ENCODE assay signal across 20 mouse cellular contexts in the genomic region with DNA sequence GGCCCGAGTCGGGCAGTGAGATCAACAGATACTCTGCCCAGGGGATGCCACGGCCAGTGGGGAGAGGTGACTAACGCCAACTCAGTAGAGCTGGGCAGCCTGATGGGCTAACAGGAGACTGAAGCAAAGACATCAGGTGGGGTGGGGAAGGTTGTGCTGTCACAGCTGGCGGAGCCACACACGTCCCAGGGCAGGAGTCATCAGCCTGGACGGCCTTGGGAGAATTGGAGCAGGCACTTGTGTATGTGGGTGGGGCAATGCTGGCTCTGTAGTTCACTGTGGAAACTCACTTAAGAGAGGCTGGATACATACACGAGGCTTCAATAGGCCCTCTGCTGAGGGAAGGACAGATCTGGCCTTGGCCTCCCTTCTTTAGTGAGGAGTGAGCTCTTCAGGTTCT. TPM values are rescaled to one million over a fixed set of nuclear protein-coding genes. Genes with fewer than 3 reads are reported as not detected.
A peak's percentile ranks its signal among the peaks of the same experiment; 100 is the strongest.
DNase-seq lines count a peak whose midpoint lies in the region; ATAC-seq and TF ChIP-seq lines count a peak whose summit lies in the region.
"Had no signal": no experiment of that assay in that cellular context is flagged by ENCODE, and none has a peak within 500 bp of the region (broad histone marks: within the 10 kb centered on the region; RNA-seq: fewer than 3 reads in every experiment).

No protein-coding gene starts in this region.

- no peak for ATAC-seq in cerebellum, adult (ENCODE audit: insufficient number of reproducible peaks, low FRiP score, low TSS enrichment)

- peaks cover 30% of the 10 kb centered on the region; the same call in 1 of the 2 replicates for H3K4me1 ChIP-seq in spleen, adult 2 months (ENCODE audit: control insufficient read depth, insufficient read depth, insufficient read length)

- DNase-seq in cerebellum, adult 11-12 months: peak; percentile 28
- DNase-seq in spleen, adult 2 months (ENCODE audit: low read depth in 1 of 2, low spot score in 2 of 2): no peak
- DNase-seq in spleen, postnatal 10 days (ENCODE audit: low spot score in 2 of 2): no peak
- peak; percentile 42 for DNase-seq in adrenal gland, postnatal 25 days
- no peak for DNase-seq in left cerebral cortex, adult 2 months (ENCODE audit: extremely low spot score in 1 of 2, low spot score in 2 of 2)
- DNase-seq in left cerebral cortex, postnatal 36 days (ENCODE audit: low spot score in 2 of 2): no peak
- DNase-seq: cerebellum, postnatal 25 days; gastrocnemius, postnatal 10 days; heart, postnatal 14 days; kidney, adult 2 months; kidney, postnatal 10 days; right cerebral cortex, postnatal 4 days had no signal

- H3K27ac ChIP-seq in spleen, adult 2 months (ENCODE audit: insufficient read depth, low read length): peak overlapping the region; percentile 79
- H3K27ac ChIP-seq in left cerebral cortex, adult 2 months: no peak overlapping the region
- H3K27ac ChIP-seq: forebrain, embryonic 13.5 days; hindbrain, embryonic 10.5 days; intestine, embryonic 15.5 days; limb, embryonic 13.5 days; midbrain, embryonic 12.5 days; neural tube, embryonic 13.5 days had no signal

- intact Hi-C loops in left cerebral cortex, adult 2 months (cut with DNase I): no loop called here
- intact Hi-C loops in left cerebral cortex, postnatal 36 days (cut with DNase I): loop anchor here (5.0 kb wide), 1 partner anchor 134 kb away; no protein-coding TSS in a partner anchor

- no peak overlapping the region for H3K4me3 ChIP-seq in spleen, adult 2 months (ENCODE audit: extremely low read depth, insufficient read depth, insufficient read length)
- no peak overlapping the region for H3K4me3 ChIP-seq in left cerebral cortex, adult 2 months
- H3K4me3 ChIP-seq: forebrain, embryonic 13.5 days; hindbrain, embryonic 10.5 days; intestine, embryonic 15.5 days; limb, embryonic 13.5 days; midbrain, embryonic 12.5 days; neural tube, embryonic 13.5 days had no signal

- no peak for TF ChIP-seq POLR2A in spleen, adult 2 months (IDR thresholded peaks at IDR 0.05; ENCODE audit: low read depth, low read length)

- peaks cover 9% of the 10 kb centered on the region for H3K36me3 ChIP-seq in spleen, adult 2 months (ENCODE audit: control insufficient read depth, insufficient read depth, low read length)

- 50% methylated on average over 8 of the region's 8 CpGs for WGBS in spleen, adult 2 months

- TF ChIP-seq CTCF in spleen, adult 2 months (IDR thresholded peaks at IDR 0.05; ENCODE audit: extremely low read depth, insufficient read depth, insufficient read length, insufficient replicate concordance): no peak
- no peak for TF ChIP-seq CTCF in left cerebral cortex, adult 2 months (IDR thresholded peaks at IDR 0.05)

- H3K27me3 ChIP-seq in spleen, adult 2 months (ENCODE audit: control insufficient read depth, insufficient read depth, low read length): no peaks in the 10 kb centered on the region
- H3K27me3 ChIP-seq: CH12.LX; forebrain, embryonic 13.5 days; intestine, embryonic 15.5 days; limb, embryonic 13.5 days; midbrain, embryonic 12.5 days; neural tube, embryonic 13.5 days had no signal

RNA-seq across cellular contexts. Expression of gene D10Jhu81e, which starts 8.5 kb away (rescaled TPM):
- polyA plus RNA-seq in spleen, adult 2 months (2012; rRNA removed): 68.7 and 105 TPM in 2 replicates
- 235 and 247 TPM in 2 replicates for total RNA-seq in adrenal gland, postnatal 25 days (2021)
- total RNA-seq in left cerebral cortex, adult 2 months (2021): 100 to 1,000 TPM; 104 TPM
- total RNA-seq in left cerebral cortex, postnatal 36 days (2021): 100 to 1,000 TPM; 108 to 123 TPM

RNA-seq across cellular contexts. Expression of gene Pwp2, which starts 23.9 kb away (rescaled TPM):
- 11.2 and 11.7 TPM in 2 replicates for polyA plus RNA-seq in spleen, adult 2 months (2012; rRNA removed)
- total RNA-seq in adrenal gland, postnatal 25 days (2021): 17.8 and 17.9 TPM in 2 replicates
- total RNA-seq in left cerebral cortex, adult 2 months (2021): 10 to 100 TPM; 19.6 to 19.7 TPM
- 10 to 100 TPM; 18.9 TPM for total RNA-seq in left cerebral cortex, postnatal 36 days (2021)

Comparison
In these comparisons a context has a peak if more than half of its experiments do, and no peak if none do; other contexts are left out.
1. DNase-seq: peak in cerebellum, adult 11-12 months (single experiment) and adrenal gland, postnatal 25 days (single experiment); none in spleen, adult 2 months (0 of 2), spleen, postnatal 10 days (0 of 2), left cerebral cortex, adult 2 months (0 of 2) and left cerebral cortex, postnatal 36 days (0 of 2).